Mouse (Mus musculus) liver, adult 2 months (tissue): ENCODE results near the gene Sept14. TPM values are rescaled to one million over a fixed set of nuclear protein-coding genes. Genes with fewer than 3 reads are reported as not detected.
A peak's percentile ranks its signal among the peaks of the same experiment; 100 is the strongest.

ENCODE experiments used
- DNase-seq: peaks from one replicate; pipeline ENCODE4 v3.0.0-alpha.2; 2011; ENCODE audit warnings: low read depth, low spot score; ENCODE audit errors: extremely low read depth
- H3K27ac ChIP-seq: fragments of 200-500 bp; replicated peaks from 2 replicates; pipeline ENCODE4 v1.5.1; 2012; ENCODE audit warnings: low read depth, mild to moderate bottlenecking, control low read depth, inconsistent platforms, low read length; ENCODE audit not compliant: insufficient read depth
- H3K27me3 ChIP-seq: fragments of 200-500 bp; 2 replicates; pipeline ENCODE4 v1.6.1; 2012; ENCODE audit warnings: mild to moderate bottlenecking, moderate library complexity, low read length, inconsistent platforms; ENCODE audit not compliant: control insufficient read depth, insufficient read depth
- H3K36me3 ChIP-seq: fragments of 200-500 bp; 2 replicates; pipeline ENCODE4 v1.6.1; 2012; ENCODE audit warnings: low read length, inconsistent platforms; ENCODE audit not compliant: control insufficient read depth, insufficient read depth
- H3K4me1 ChIP-seq: fragments of 200-500 bp; 2 replicates; pipeline ENCODE4 v1.6.1; 2011; ENCODE audit warnings: low read length; ENCODE audit not compliant: control insufficient read depth, insufficient read depth
- H3K4me3 ChIP-seq: fragments of 200-500 bp; 2 replicates; pipeline ENCODE4 v1.5.1; 2011; ENCODE audit warnings: low read depth, mild to moderate bottlenecking, control low read depth, low read length, moderate library complexity; ENCODE audit not compliant: insufficient read depth
- H3K79me2 ChIP-seq: fragments of 200-500 bp; 2 replicates; pipeline ENCODE4 v1.6.1; 2012; ENCODE audit warnings: inconsistent platforms, mild to moderate bottlenecking, low read length, moderate library complexity; ENCODE audit not compliant: control insufficient read depth, insufficient read depth
- H3K9ac ChIP-seq: fragments of 200-500 bp; 2 replicates; pipeline ENCODE4 v1.6.1; 2012; ENCODE audit warnings: low read depth, mild to moderate bottlenecking, control low read depth, inconsistent platforms, low read length
- CTCF ChIP-seq: fragments of 200-500 bp; IDR thresholded peaks from 2 replicates; pipeline ENCODE4 v1.5.1; 2011; ENCODE audit warnings: low read depth, low read length, control low read depth
- POLR2A ChIP-seq: fragments of 200-500 bp; IDR thresholded peaks from 2 replicates; pipeline ENCODE4 v1.6.1; 2011; ENCODE audit warnings: low read length, control low read depth; ENCODE audit not compliant: insufficient read depth; ENCODE audit errors: extremely low read depth
- WGBS: fragments of 180-500 bp; shearing (Covaris S2); methylation state at CpG from one replicate; pipeline ENCODE4 v1.1.7; 2018; 5-methylcytosine and 5-hydroxymethylcytosine counted together
- polyA plus RNA-seq: library from polyadenylated mRNA; depleted of rRNA; stranded (reverse); fragments of >200 nt; gene quantifications from 2 replicates; pipeline ENCODE4 v1.2.3, GENCODE M21; 2012; rRNA removed
- total RNA-seq: library from RNA; depleted of rRNA; stranded (reverse); fragments of >200 nt; gene quantifications from 2 replicates; pipeline ENCODE4 v1.2.3, GENCODE M21; 2014; rRNA removed

Gene Sept14
- total RNA-seq = not detected in 2 replicates
- polyA plus RNA-seq = not detected in 2 replicates

- Histone ChIP-seq H3K27ac (no peak within 1 kb of the TSS), H3K36me3 (no peaks in the 10 kb centered on the region), H3K4me3 (no peak within 1 kb of the TSS), H3K9ac (no peak within 1 kb of the TSS), H3K4me1 (no peaks in the 10 kb centered on the region), H3K27me3 (no peaks in the 10 kb centered on the region), H3K79me2 (no peaks in the 10 kb centered on the region)
- DNase-seq = no peak
- WGBS = 72% methylated on average over 2 of the region's 2 CpGs
- TF ChIP-seq POLR2A (no peak), CTCF (no peak)
Measured at GRCm38 (mm10) chr5:129708412-129708811, at the start of gene Sept14. Gene Sept14 (minus strand): TSS chr5:129708512.

GRCm38 (mm10) chr5:129756886-129757285 is 48.6 kb upstream of the Sept14 start:
- TF ChIP-seq POLR2A (no peak), CTCF (no peak)
- no peak overlapping the region for H3K4me3 ChIP-seq
- WGBS = 94% methylated on average over 20 of the region's 20 CpGs

GRCm38 (mm10) chr5:129744050-129744449 is 35.7 kb upstream of the Sept14 start:
- no peak overlapping the region for H3K9ac ChIP-seq
- no peak for DNase-seq
- H3K4me3 ChIP-seq = no peak overlapping the region
- no peak for TF ChIP-seq CTCF
- no peak for TF ChIP-seq POLR2A
- no peak overlapping the region for H3K27ac ChIP-seq
- no peaks in the 10 kb centered on the region for H3K4me1 ChIP-seq
- H3K27me3 ChIP-seq = no peaks in the 10 kb centered on the region
- 44% methylated on average over 6 of the region's 6 CpGs for WGBS
- no peaks in the 10 kb centered on the region for H3K79me2 ChIP-seq
- peaks cover 31% of the 10 kb centered on the region for H3K36me3 ChIP-seq

More at GRCm38 (mm10) chr5:129756886-129757285, 48.6 kb upstream of the Sept14 start:
- no peaks in the 10 kb centered on the region for H3K4me1 ChIP-seq
- H3K9ac ChIP-seq = no peak overlapping the region
- no peak overlapping the region for H3K27ac ChIP-seq
- DNase-seq = no peak
- H3K36me3 ChIP-seq = peaks cover 15% of the 10 kb centered on the region
- no peaks in the 10 kb centered on the region for H3K27me3 ChIP-seq
- no peaks in the 10 kb centered on the region for H3K79me2 ChIP-seq

- Histone ChIP-seq H3K4me1 (no peaks in the 10 kb centered on the region), H3K79me2 (no peaks in the 10 kb centered on the region), H3K36me3 (peaks cover 28% of the 10 kb centered on the region), H3K27ac (no peak overlapping the region), H3K9ac (no peak overlapping the region), H3K4me3 (no peak overlapping the region), H3K27me3 (no peaks in the 10 kb centered on the region)
- TF ChIP-seq CTCF = no peak
- TF ChIP-seq POLR2A = no peak
- 69% methylated on average over 7 of the region's 7 CpGs for WGBS
- no peak for DNase-seq
Measured at GRCm38 (mm10) chr5:129742903-129743488, 34.7 kb upstream of the Sept14 start.

GRCm38 (mm10) chr5:129740976-129741375 is 32.7 kb upstream of the Sept14 start:
- Histone ChIP-seq H3K27ac (no peak overlapping the region), H3K36me3 (peaks cover 18% of the 10 kb centered on the region), H3K4me3 (no peak overlapping the region), H3K27me3 (no peaks in the 10 kb centered on the region), H3K79me2 (no peaks in the 10 kb centered on the region), H3K9ac (no peak overlapping the region), H3K4me1 (no peaks in the 10 kb centered on the region)
- peak; percentile 36 for DNase-seq
- 95% methylated on average over 1 of the region's 1 CpGs for WGBS
- TF ChIP-seq CTCF (peak; percentile 18; the same call in 1 of the 2 replicates), POLR2A (no peak)

GRCm38 (mm10) chr5:129731021-129731420 is 22.7 kb upstream of the Sept14 start:
- WGBS = 42% methylated on average over 5 of the region's 5 CpGs
- Histone ChIP-seq H3K4me1 (peaks cover 7% of the 10 kb centered on the region; the same call in 1 of the 2 replicates), H3K36me3 (no peaks in the 10 kb centered on the region), H3K79me2 (peaks cover 6% of the 10 kb centered on the region; the same call in 1 of the 2 replicates), H3K4me3 (no peak overlapping the region), H3K27ac (no peak overlapping the region), H3K27me3 (no peaks in the 10 kb centered on the region), H3K9ac (no peak overlapping the region)
- TF ChIP-seq POLR2A (no peak), CTCF (no peak)
- peak; percentile 26 for DNase-seq
